Mouse (Mus musculus) forebrain, postnatal 0 days (tissue): ENCODE data around the gene Madcam1. TPM values are rescaled to one million over a fixed set of nuclear protein-coding genes. Genes with fewer than 3 reads are reported as not detected.

Experiments
- ATAC-seq: fragments of 200-750 bp; cut with Nextera tagmentation; 2 replicates; pipeline ENCODE4 v1.8.0; 2017; ENCODE audit warnings: mild to moderate bottlenecking, moderate library complexity
- DNase-seq: peaks from one replicate; pipeline ENCODE4 v3.0.0-alpha.2; 2015
- H3K27ac ChIP-seq: fragments of 300-500 bp; sonication (generic); 2 replicates; pipeline ENCODE4 v1.5.1; 2014; ENCODE audit warnings: low read depth, mild to moderate bottlenecking, antibody characterized with exemption, low read length, moderate library complexity, mixed read lengths
- H3K27me3 ChIP-seq: fragments of 300-500 bp; sonication (generic); 2 replicates; pipeline ENCODE4 v1.6.1; 2014; ENCODE audit warnings: mild to moderate bottlenecking, low read length, mixed read lengths; ENCODE audit not compliant: insufficient read depth
- H3K36me3 ChIP-seq: fragments of 300-500 bp; sonication (generic); 2 replicates; pipeline ENCODE4 v1.6.1; 2014; ENCODE audit warnings: mild to moderate bottlenecking, moderate library complexity; ENCODE audit not compliant: insufficient read depth
- H3K4me1 ChIP-seq: fragments of 300-500 bp; sonication (generic); 2 replicates; pipeline ENCODE4 v1.6.1; 2014; ENCODE audit warnings: antibody characterized with exemption; ENCODE audit not compliant: insufficient read depth
- H3K4me2 ChIP-seq: fragments of 300-500 bp; sonication (generic); 2 replicates; pipeline ENCODE4 v1.6.1; 2014; ENCODE audit warnings: low read depth, mild to moderate bottlenecking, moderate library complexity
- H3K4me3 ChIP-seq: fragments of 300-500 bp; sonication (generic); 2 replicates; pipeline ENCODE4 v1.5.1; 2014; ENCODE audit warnings: low read depth, low read length, mixed read lengths
- H3K9ac ChIP-seq: fragments of 300-500 bp; sonication (generic); 2 replicates; pipeline ENCODE4 v1.6.1; 2014; ENCODE audit warnings: mild to moderate bottlenecking
- H3K9me3 ChIP-seq: fragments of 300-500 bp; sonication (generic); 2 replicates; pipeline ENCODE4 v1.6.1; 2016; ENCODE audit warnings: low read length
- CTCF ChIP-seq: sonication (generic); IDR thresholded peaks from 2 replicates; pipeline ENCODE4 v1.5.1; 2016; ENCODE audit warnings: antibody characterized with exemption, control low read depth, low read depth
- WGBS: fragments of 180-500 bp; shearing (Covaris S2); extraction: QIAGEN DNeasy Blood & Tissue Kit; methylation state at CpG from one replicate; pipeline ENCODE4 v1.1.7; 2014; 5-methylcytosine and 5-hydroxymethylcytosine counted together
- polyA plus RNA-seq: library from polyadenylated mRNA; unstranded; fragments of >200 nt; fragmentation: Nextera tagmentation; extraction: Ambion mirVana; gene quantifications from 2 replicates; pipeline ENCODE4 v1.2.1, GENCODE M21; 2015
- total RNA-seq: library from RNA; depleted of rRNA; stranded (reverse); fragments of >200 nt; gene quantifications from 2 replicates; pipeline ENCODE4 v1.2.3, GENCODE M21; 2014

The Madcam1 gene
- total and polyA plus RNA-seq, 2 experiments from 2014 or later = 0.70 to 0.95 TPM

GRCm38 (mm10) chr10:79672088-79672455 is 7.7 kb downstream of the Madcam1 start:
- WGBS = 68% methylated on average over 3 of the region's 3 CpGs
- Histone ChIP-seq H3K9ac (no peak overlapping the region), H3K27me3 (no peaks in the 10 kb centered on the region)

GRCm38 (mm10) chr10:79673054-79673453 is 8.7 kb downstream of the Madcam1 start:
- no peaks in the 10 kb centered on the region for H3K27me3 ChIP-seq
- DNase-seq (no peak), ATAC-seq (no peak)
- WGBS = 92% methylated on average over 3 of the region's 3 CpGs
- H3K4me1 ChIP-seq = peaks cover 17% of the 10 kb centered on the region
- H3K36me3 ChIP-seq = peaks cover 12% of the 10 kb centered on the region
- TF ChIP-seq CTCF = no peak
- no peak overlapping the region for H3K4me3 ChIP-seq
- no peak overlapping the region for H3K4me2 ChIP-seq
- H3K27ac ChIP-seq = no peak overlapping the region
- H3K9me3 ChIP-seq = no peaks in the 10 kb centered on the region
- H3K9ac ChIP-seq = no peak overlapping the region

More at GRCm38 (mm10) chr10:79672088-79672455, 7.7 kb downstream of the Madcam1 start:
- Histone ChIP-seq H3K4me3 (no peak overlapping the region), H3K27ac (no peak overlapping the region), H3K9me3 (no peaks in the 10 kb centered on the region), H3K4me1 (peaks cover 18% of the 10 kb centered on the region), H3K36me3 (peaks cover 12% of the 10 kb centered on the region), H3K4me2 (no peak overlapping the region)
- peak; percentile 38 for TF ChIP-seq CTCF
- no peak for DNase-seq
- ATAC-seq = no peak

GRCm38 (mm10) chr10:79675346-79676035 is 11.1 kb downstream of the Madcam1 start:
- H3K27me3 ChIP-seq = no peaks in the 10 kb centered on the region
- 60% methylated on average over 44 of the region's 44 CpGs for WGBS
- no peak overlapping the region for H3K4me3 ChIP-seq
- no peak for ATAC-seq
- peaks cover 12% of the 10 kb centered on the region for H3K36me3 ChIP-seq
- TF ChIP-seq CTCF = no peak
- no peaks in the 10 kb centered on the region for H3K9me3 ChIP-seq
- H3K4me2 ChIP-seq = no peak overlapping the region
- no peak overlapping the region for H3K27ac ChIP-seq
- H3K9ac ChIP-seq = no peak overlapping the region
- peaks cover 7% of the 10 kb centered on the region; the same call in 1 of the 2 replicates for H3K4me1 ChIP-seq
- DNase-seq = no peak

- no peak for TF ChIP-seq CTCF
- ATAC-seq (no peak), DNase-seq (no peak)
- Histone ChIP-seq H3K9ac (peak overlapping the region; percentile 82), H3K4me1 (peaks cover 15% of the 10 kb centered on the region; the same call in 1 of the 2 replicates), H3K9me3 (no peaks in the 10 kb centered on the region), H3K27me3 (no peaks in the 10 kb centered on the region), H3K4me2 (peak overlapping the region; percentile 52), H3K36me3 (peaks cover 16% of the 10 kb centered on the region), H3K4me3 (peak overlapping the region; percentile 70), H3K27ac (peak overlapping the region; percentile 89)
- WGBS = 44% methylated on average over 11 of the region's 11 CpGs
These were observed 16.5 kb downstream of the Madcam1 start for GRCm38 (mm10) chr10:79680606-79681495.

GRCm38 (mm10) chr10:79681591-79682245 is 17.4 kb downstream of the Madcam1 start, which contains the start of gene Cdc34:
Cdc34 (plus strand) TSS chr10:79682195.
- peak within 1 kb of the TSS; percentile 90 for H3K4me2 ChIP-seq
- TF ChIP-seq CTCF = peak; percentile 57
- peak within 1 kb of the TSS; percentile 70 for H3K4me3 ChIP-seq
- ATAC-seq (peak; percentile 96), DNase-seq (peak; percentile 100)
- H3K27me3 ChIP-seq = no peaks in the 10 kb centered on the region
- H3K9ac ChIP-seq = peak within 1 kb of the TSS; percentile 82
- H3K4me1 ChIP-seq = peaks cover 15% of the 10 kb centered on the region; the same call in 1 of the 2 replicates
- H3K36me3 ChIP-seq = peaks cover 22% of the 10 kb centered on the region
- WGBS = 1% methylated on average over 80 of the region's 84 CpGs
- H3K27ac ChIP-seq = peak within 1 kb of the TSS; percentile 89
- H3K9me3 ChIP-seq = no peaks in the 10 kb centered on the region

- Histone ChIP-seq H3K4me2 (peak overlapping the region; percentile 90), H3K4me1 (peaks cover 15% of the 10 kb centered on the region; the same call in 1 of the 2 replicates), H3K9ac (peak overlapping the region; percentile 82), H3K4me3 (peak overlapping the region; percentile 70), H3K36me3 (peaks cover 30% of the 10 kb centered on the region), H3K27me3 (no peaks in the 10 kb centered on the region), H3K9me3 (no peaks in the 10 kb centered on the region), H3K27ac (peak overlapping the region; percentile 81)
- no peak for ATAC-seq
- DNase-seq = no peak
- WGBS = 0% methylated on average over 10 of the region's 10 CpGs
- TF ChIP-seq CTCF = no peak
These were observed 18.2 kb downstream of the Madcam1 start for GRCm38 (mm10) chr10:79682551-79682915.
